Mouse (Mus musculus) intestine, postnatal 0 days (tissue): Measurements from ENCODE around the gene Kras. TPM values are rescaled to one million over a fixed set of nuclear protein-coding genes. Genes with fewer than 3 reads are reported as not detected.

Experiments
- ATAC-seq: fragments of 200-750 bp; cut with Nextera tagmentation; 2 replicates; pipeline ENCODE4 v1.8.0; 2017; ENCODE audit warnings: mild to moderate bottlenecking, moderate TSS enrichment, moderate library complexity
- H3K27ac ChIP-seq: fragments of 300-500 bp; sonication (generic); 2 replicates; pipeline ENCODE4 v1.5.1; 2014; ENCODE audit warnings: mild to moderate bottlenecking, low read depth, low read length, moderate library complexity
- H3K27me3 ChIP-seq: fragments of 300-500 bp; sonication (generic); replicated peaks from 2 replicates; pipeline ENCODE4 v1.6.1; 2014; ENCODE audit warnings: low read length, mixed read lengths; ENCODE audit not compliant: control insufficient read depth, insufficient read depth
- H3K36me3 ChIP-seq: fragments of 300-500 bp; sonication (generic); 2 replicates; pipeline ENCODE4 v1.6.1; 2014; ENCODE audit warnings: mild to moderate bottlenecking, moderate library complexity; ENCODE audit not compliant: control insufficient read depth, insufficient read depth
- H3K4me1 ChIP-seq: fragments of 300-500 bp; sonication (generic); replicated peaks from 2 replicates; pipeline ENCODE4 v1.6.1; 2014; ENCODE audit warnings: antibody characterized with exemption, low read length, mixed read lengths; ENCODE audit not compliant: control insufficient read depth, insufficient read depth
- H3K4me2 ChIP-seq: fragments of 300-500 bp; sonication (generic); replicated peaks from 2 replicates; pipeline ENCODE4 v1.6.1; 2014; ENCODE audit warnings: low read depth, mild to moderate bottlenecking, moderate library complexity
- H3K4me3 ChIP-seq: fragments of 300-500 bp; sonication (generic); 2 replicates; pipeline ENCODE4 v1.5.1; 2014; ENCODE audit warnings: low read depth, low read length
- H3K9ac ChIP-seq: fragments of 300-500 bp; sonication (generic); 2 replicates; pipeline ENCODE4 v1.6.1; 2014; ENCODE audit warnings: mild to moderate bottlenecking, low read depth, low read length
- H3K9me3 ChIP-seq: fragments of 300-500 bp; sonication (generic); 2 replicates; pipeline ENCODE4 v1.6.1; 2016; ENCODE audit warnings: mixed run types; ENCODE audit not compliant: control insufficient read depth
- CTCF ChIP-seq: sonication (generic); IDR thresholded peaks from 2 replicates; pipeline ENCODE4 v1.5.1; 2016; ENCODE audit warnings: low read depth, mild to moderate bottlenecking, control low read depth, antibody characterized with exemption, moderate library complexity
- WGBS: fragments of 180-500 bp; shearing (Covaris S2); extraction: QIAGEN DNeasy Blood & Tissue Kit; methylation state at CpG from one replicate; pipeline ENCODE4 v1.1.7; 2014; 5-methylcytosine and 5-hydroxymethylcytosine counted together
- polyA plus RNA-seq: library from polyadenylated mRNA; unstranded; fragments of >200 nt; fragmentation: Nextera tagmentation; extraction: Ambion mirVana; gene quantifications from 2 replicates; pipeline ENCODE4 v1.2.1, GENCODE M21; 2015

Kras gene
- polyA plus RNA-seq, 1 experiment from 2014 or later, result 64.2 TPM

DNA sequence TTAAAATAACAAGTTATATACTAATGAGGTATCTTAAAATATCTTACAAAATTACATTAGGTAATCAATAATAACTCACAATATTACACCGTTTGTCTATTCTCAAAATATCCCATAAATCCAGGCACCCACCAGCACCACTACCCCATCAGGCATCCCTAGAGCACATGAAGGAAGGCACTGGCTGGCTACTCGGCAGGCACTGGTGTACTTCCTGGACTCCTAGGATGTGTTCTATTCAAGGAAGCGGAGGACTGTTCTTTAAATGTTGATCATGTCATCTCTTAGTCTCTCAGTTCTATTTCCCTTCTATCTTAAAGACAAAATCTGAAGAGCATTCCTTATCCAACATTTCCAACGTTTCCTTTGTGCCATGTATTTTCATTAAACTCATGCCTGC lies 12.9 kb downstream of the Kras start:
- 72% methylated on average over 4 of the region's 4 CpGs for WGBS
- Histone ChIP-seq H3K27ac (no peak overlapping the region), H3K27me3 (no peaks in the 10 kb centered on the region), H3K9me3 (no peaks in the 10 kb centered on the region), H3K4me1 (no peaks in the 10 kb centered on the region), H3K4me3 (no peak overlapping the region), H3K36me3 (peaks cover 9% of the 10 kb centered on the region), H3K9ac (no peak overlapping the region), H3K4me2 (no peak overlapping the region)
- TF ChIP-seq CTCF, result no peak
- ATAC-seq, result no peak

DNA sequence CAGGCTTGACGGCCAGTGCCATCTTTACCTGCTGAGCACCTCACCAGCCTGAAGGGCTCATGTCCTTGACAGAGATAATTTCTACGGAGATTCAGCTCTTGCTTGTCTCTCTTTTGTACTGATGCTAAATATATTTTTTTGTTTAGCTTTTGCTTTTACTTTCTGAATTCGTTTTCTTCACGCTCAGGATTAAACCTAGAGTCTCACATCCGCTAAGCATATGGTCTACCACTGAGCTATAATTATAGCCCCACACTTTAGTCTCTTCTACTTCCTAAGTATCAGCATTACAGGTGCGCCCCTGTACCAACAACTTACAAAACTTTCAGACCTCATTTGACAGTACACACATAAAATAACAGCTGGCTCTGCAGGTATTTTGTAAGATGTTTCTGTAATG lies 14.7 kb downstream of the Kras start:
- whole genome bisulfite sequencing, result 86% methylated on average over 6 of the region's 6 CpGs
- no peak overlapping the region for H3K4me2 ChIP-seq
- ATAC-seq, result no peak
- no peak overlapping the region for H3K9ac ChIP-seq
- H3K4me3 ChIP-seq, result no peak overlapping the region
- H3K9me3 ChIP-seq, result no peaks in the 10 kb centered on the region
- H3K36me3 ChIP-seq, result peaks cover 21% of the 10 kb centered on the region
- no peaks in the 10 kb centered on the region for H3K4me1 ChIP-seq
- no peaks in the 10 kb centered on the region for H3K27me3 ChIP-seq
- H3K27ac ChIP-seq, result no peak overlapping the region
- TF ChIP-seq CTCF, result no peak

DNA sequence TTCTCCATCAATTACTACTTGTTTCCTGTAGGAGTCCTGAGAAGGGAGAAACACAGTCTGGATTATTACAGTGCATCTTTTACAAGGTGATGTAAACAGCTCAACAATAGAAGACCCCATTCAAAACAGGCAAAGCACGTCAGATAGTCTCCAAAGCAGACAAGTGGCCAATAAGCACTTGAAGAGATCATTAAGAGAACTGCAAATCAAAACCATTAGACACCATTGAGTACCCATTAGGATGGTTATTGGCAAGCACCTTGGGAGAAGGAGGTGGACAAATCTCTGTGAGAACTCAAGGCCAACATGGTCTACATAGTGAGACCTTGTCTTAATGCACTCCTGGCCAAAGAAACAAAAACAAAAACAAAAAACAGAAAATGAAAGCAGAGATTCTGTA lies 15.6 kb downstream of the Kras start:
- no peak for TF ChIP-seq CTCF
- WGBS, result 87% methylated on average over 1 of the region's 1 CpGs
- Histone ChIP-seq H3K9ac (no peak overlapping the region), H3K4me2 (no peak overlapping the region), H3K9me3 (no peaks in the 10 kb centered on the region), H3K27ac (no peak overlapping the region), H3K27me3 (no peaks in the 10 kb centered on the region), H3K4me3 (no peak overlapping the region), H3K4me1 (no peaks in the 10 kb centered on the region), H3K36me3 (peaks cover 23% of the 10 kb centered on the region)
- ATAC-seq, result no peak

DNA sequence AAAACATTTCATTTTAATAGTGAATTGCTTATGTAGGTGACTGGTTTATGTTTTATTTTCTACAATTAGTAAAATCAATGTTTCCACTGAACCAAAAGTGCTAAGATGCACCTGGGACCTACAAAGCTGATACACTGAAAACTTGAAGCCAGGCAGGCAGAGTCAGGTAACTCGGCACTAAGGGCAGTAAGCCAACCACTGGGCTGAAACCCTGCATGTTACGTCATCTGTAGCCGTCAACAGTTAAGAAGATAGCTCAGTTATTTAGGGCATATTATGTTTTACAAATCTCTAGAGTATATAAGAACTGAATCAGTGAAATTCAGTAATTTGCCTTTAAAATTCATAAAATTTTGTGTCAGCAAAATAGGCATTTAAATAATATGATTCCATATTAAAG lies 23.7 kb downstream of the Kras start:
- 81% methylated on average over 3 of the region's 3 CpGs for WGBS
- no peak overlapping the region for H3K9ac ChIP-seq
- H3K9me3 ChIP-seq, result no peaks in the 10 kb centered on the region
- ATAC-seq, result no peak
- H3K36me3 ChIP-seq, result peaks cover 24% of the 10 kb centered on the region; the same call in 1 of the 2 replicates
- no peak overlapping the region for H3K27ac ChIP-seq
- no peak overlapping the region for H3K4me3 ChIP-seq
- no peaks in the 10 kb centered on the region for H3K4me1 ChIP-seq
- TF ChIP-seq CTCF, result no peak
- H3K27me3 ChIP-seq, result no peaks in the 10 kb centered on the region
- H3K4me2 ChIP-seq, result no peak overlapping the region

DNA sequence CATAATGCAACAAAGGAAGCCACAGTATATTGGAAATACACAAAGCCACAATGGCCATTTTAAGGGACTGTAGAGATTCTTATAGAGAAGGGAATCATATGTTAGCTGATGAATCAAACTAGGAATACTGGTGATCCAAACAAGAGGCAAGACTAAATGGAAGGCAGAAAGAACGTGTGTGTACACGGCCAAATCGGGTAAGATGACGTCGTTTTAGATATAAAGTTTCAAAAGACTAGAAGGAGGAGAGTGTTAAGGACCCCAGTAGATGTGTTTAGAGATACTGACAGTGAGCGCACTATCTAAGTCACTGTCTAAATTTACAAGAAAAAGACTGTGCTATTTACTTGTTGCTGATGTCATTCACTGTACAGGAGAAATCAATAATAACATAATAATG lies 25.8 kb downstream of the Kras start:
- Histone ChIP-seq H3K4me2 (no peak overlapping the region), H3K4me1 (no peaks in the 10 kb centered on the region), H3K9me3 (no peaks in the 10 kb centered on the region), H3K27me3 (no peaks in the 10 kb centered on the region), H3K27ac (no peak overlapping the region), H3K9ac (no peak overlapping the region), H3K36me3 (peaks cover 18% of the 10 kb centered on the region; the same call in 1 of the 2 replicates), H3K4me3 (no peak overlapping the region)
- 89% methylated on average over 6 of the region's 6 CpGs for WGBS
- TF ChIP-seq CTCF, result no peak
- ATAC-seq, result no peak

DNA sequence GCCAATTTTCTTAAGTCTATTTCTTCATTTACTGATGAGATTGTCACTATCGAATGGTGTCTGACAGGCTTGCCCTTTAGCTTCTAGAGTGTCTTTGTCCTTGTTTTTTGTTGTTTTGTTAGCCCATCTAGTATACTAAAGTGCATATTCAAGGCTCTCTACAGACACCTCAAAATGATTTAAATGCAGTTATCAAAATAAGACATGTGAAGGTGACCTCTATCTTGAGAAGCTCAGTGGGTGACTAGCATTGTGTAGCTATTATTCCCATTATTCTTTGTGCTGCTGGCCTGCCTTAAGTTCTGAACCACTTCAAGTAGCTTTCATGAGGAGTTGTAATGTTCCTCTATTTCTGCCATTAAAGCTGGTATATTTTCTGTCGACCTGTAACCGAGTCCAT lies 34.2 kb downstream of the Kras start:
- H3K4me2 ChIP-seq, result no peak overlapping the region
- no peak overlapping the region for H3K4me3 ChIP-seq
- no peak for TF ChIP-seq CTCF
- no peak overlapping the region for H3K27ac ChIP-seq
- no peaks in the 10 kb centered on the region for H3K27me3 ChIP-seq
- no peaks in the 10 kb centered on the region for H3K4me1 ChIP-seq
- no peaks in the 10 kb centered on the region for H3K9me3 ChIP-seq
- 91% methylated on average over 3 of the region's 3 CpGs for WGBS
- no peak overlapping the region for H3K9ac ChIP-seq
- ATAC-seq, result no peak
- H3K36me3 ChIP-seq, result peaks cover 12% of the 10 kb centered on the region

DNA sequence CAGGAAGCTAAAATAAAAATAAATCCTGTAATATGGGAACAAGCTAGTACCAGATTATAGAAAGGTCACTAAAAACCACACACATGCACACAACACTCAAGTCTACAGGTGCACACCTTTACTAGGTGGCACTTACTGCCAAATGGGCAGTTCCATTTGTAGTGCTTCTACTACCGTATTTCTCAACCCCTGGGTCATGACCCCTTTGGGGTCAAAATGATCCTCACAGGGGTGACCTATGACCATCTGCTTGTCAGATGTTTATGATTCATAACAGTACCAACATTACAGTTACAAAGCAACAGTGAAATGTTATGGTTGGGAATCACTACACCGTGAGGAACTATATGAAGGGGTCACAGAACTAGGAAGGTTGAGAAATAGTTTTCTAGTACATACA lies 36.1 kb downstream of the Kras start:
- Histone ChIP-seq H3K27ac (no peak overlapping the region), H3K4me2 (no peak overlapping the region), H3K9ac (no peak overlapping the region), H3K4me1 (no peaks in the 10 kb centered on the region), H3K9me3 (no peaks in the 10 kb centered on the region), H3K27me3 (no peaks in the 10 kb centered on the region), H3K4me3 (no peak overlapping the region), H3K36me3 (peaks cover 5% of the 10 kb centered on the region; the same call in 1 of the 2 replicates)
- TF ChIP-seq CTCF, result no peak
- 58% methylated on average over 2 of the region's 2 CpGs for WGBS
- ATAC-seq, result no peak
